ENCODE assay signal across 9 mouse cellular contexts in genomic region chr8:111312758-111313162, GRCm38 (mm10). TPM values are rescaled to one million over a fixed set of nuclear protein-coding genes. Genes with fewer than 3 reads are reported as not detected.
A peak's percentile ranks its signal among the peaks of the same experiment; 100 is the strongest.
DNase-seq lines count a peak whose midpoint lies in the region; ATAC-seq and TF ChIP-seq lines count a peak whose summit lies in the region.
"Had no signal": no experiment of that assay in that cellular context is flagged by ENCODE, and none has a peak within 500 bp of the region (broad histone marks: within the 10 kb centered on the region; RNA-seq: fewer than 3 reads in every experiment).

No protein-coding gene starts in this region.

- no peak for TF ChIP-seq EP300 in lung, postnatal 0 days (IDR thresholded peaks at IDR 0.05)

- H3K4me3 ChIP-seq in lung, postnatal 0 days (ENCODE audit: low read depth, low read length): no peak overlapping the region
- H3K4me3 ChIP-seq in stomach, embryonic 15.5 days (replicated peaks): no peak overlapping the region
- H3K4me3 ChIP-seq: forebrain, embryonic 13.5 days had no signal

- no peak overlapping the region for H3K9ac ChIP-seq in lung, postnatal 0 days (replicated peaks; ENCODE audit: low read depth)
- no peak overlapping the region for H3K9ac ChIP-seq in stomach, embryonic 15.5 days
- H3K9ac ChIP-seq: forebrain, embryonic 13.5 days had no signal

- no peaks in the 10 kb centered on the region for H3K9me3 ChIP-seq in lung, postnatal 0 days (ENCODE audit: low read length)
- no peaks in the 10 kb centered on the region for H3K9me3 ChIP-seq in stomach, embryonic 15.5 days
- H3K9me3 ChIP-seq: forebrain, embryonic 13.5 days had no signal

- TF ChIP-seq CTCF in lung, postnatal 0 days (IDR thresholded peaks at IDR 0.05): peak; percentile 47; the same call in 1 of the 2 replicates

- no peaks in the 10 kb centered on the region for H3K36me3 ChIP-seq in lung, postnatal 0 days (ENCODE audit: insufficient read depth, low read length)
- no peaks in the 10 kb centered on the region for H3K36me3 ChIP-seq in stomach, embryonic 15.5 days

- H3K4me2 ChIP-seq in lung, postnatal 0 days (replicated peaks; ENCODE audit: low read depth, low read length): no peak overlapping the region
- no peak overlapping the region for H3K4me2 ChIP-seq in stomach, embryonic 15.5 days
- H3K4me2 ChIP-seq: forebrain, embryonic 13.5 days had no signal

- no peak overlapping the region for H3K27ac ChIP-seq in lung, postnatal 0 days (ENCODE audit: low read length)
- H3K27ac ChIP-seq in stomach, embryonic 15.5 days: no peak overlapping the region
- H3K27ac ChIP-seq: forebrain, embryonic 13.5 days had no signal

- H3K4me1 ChIP-seq in lung, postnatal 0 days (ENCODE audit: insufficient read depth, low read depth, low read length): no peaks in the 10 kb centered on the region
- no peaks in the 10 kb centered on the region for H3K4me1 ChIP-seq in stomach, embryonic 15.5 days
- H3K4me1 ChIP-seq: forebrain, embryonic 13.5 days had no signal

- H3K27me3 ChIP-seq in lung, postnatal 0 days (replicated peaks; ENCODE audit: insufficient read depth, low read length): no peaks in the 10 kb centered on the region
- H3K27me3 ChIP-seq in stomach, embryonic 15.5 days (replicated peaks): no peaks in the 10 kb centered on the region
- H3K27me3 ChIP-seq: forebrain, embryonic 13.5 days had no signal

- DNase-seq in CD4-positive, CD25-positive, alpha-beta regulatory T cell, adult 2 months (ENCODE audit: low read depth, low spot score): peak; percentile 20
- no peak for DNase-seq in lung, postnatal 0 days (ENCODE audit: low spot score)
- no peak for DNase-seq in lung, postnatal 10 days
- no peak for DNase-seq in thymus, postnatal 14 days
- DNase-seq in cerebellum, adult 11-12 months: no peak

- ATAC-seq in CD4-positive, CD25-positive, alpha-beta regulatory T cell, adult 4 months: no peak
- no peak for ATAC-seq in lung, postnatal 0 days
- peak; percentile 32 to 58; a peak in 2 of 4 replicates for ATAC-seq in hematopoietic stem cell, adult 5-6 weeks (replicated peaks in 1 of 2; ENCODE audit: insufficient read depth in 1 of 2, low FRiP score in 2 of 2, low TSS enrichment in 1 of 2, low read depth in 1 of 2, poor library complexity in 2 of 2, severe bottlenecking in 2 of 2)
- peak; percentile 35; the same call in 1 of the 2 replicates for ATAC-seq in stomach, embryonic 15.5 days (ENCODE audit: insufficient read depth, low FRiP score, low read depth)
- ATAC-seq: forebrain, embryonic 13.5 days had no signal

- WGBS in lung, postnatal 0 days: 66% methylated on average over 3 of the region's 3 CpGs
- WGBS in stomach, embryonic 15.5 days: 73% methylated on average over 3 of the region's 3 CpGs

RNA-seq across cellular contexts. Expression of gene Rfwd3, which starts 12.7 kb away (rescaled TPM):
- polyA plus RNA-seq in CD4-positive, CD25-positive, alpha-beta regulatory T cell, adult 4 months (2017; shearing (Covaris generic)): 10 to 100 TPM; 20.2 to 34.9 TPM
- polyA plus RNA-seq in lung, postnatal 0 days (2015; fragmentation: Nextera tagmentation; extraction: Ambion mirVana): 10.5 and 13.4 TPM in 2 replicates
- 55.8 and 56.8 TPM in 2 replicates for total RNA-seq in hematopoietic stem cell, adult 5-6 weeks (2017)
- 45.2 and 52.3 TPM in 2 replicates for polyA plus RNA-seq in stomach, embryonic 15.5 days (2015; fragmentation: Nextera tagmentation; extraction: Ambion mirVana)

RNA-seq across cellular contexts. Expression of gene Mlkl, which starts 25.2 kb away (rescaled TPM):
- polyA plus RNA-seq in CD4-positive, CD25-positive, alpha-beta regulatory T cell, adult 4 months (2017; shearing (Covaris generic)): 1 to 10 TPM; 5.3 to 7.1 TPM
- 5.2 and 5.5 TPM in 2 replicates for polyA plus RNA-seq in lung, postnatal 0 days (2015; fragmentation: Nextera tagmentation; extraction: Ambion mirVana)
- 49.0 and 49.4 TPM in 2 replicates for total RNA-seq in hematopoietic stem cell, adult 5-6 weeks (2017)
- polyA plus RNA-seq in stomach, embryonic 15.5 days (2015; fragmentation: Nextera tagmentation; extraction: Ambion mirVana): 2.4 TPM in 2 replicates

RNA-seq across cellular contexts. Expression of gene Glg1, which starts 53.7 kb away (rescaled TPM):
- polyA plus RNA-seq in CD4-positive, CD25-positive, alpha-beta regulatory T cell, adult 4 months (2017; shearing (Covaris generic)): 10 to 100 TPM; 27.4 to 32.1 TPM
- polyA plus RNA-seq in lung, postnatal 0 days (2015; fragmentation: Nextera tagmentation; extraction: Ambion mirVana): 41.6 and 50.5 TPM in 2 replicates
- 50.0 and 52.4 TPM in 2 replicates for total RNA-seq in hematopoietic stem cell, adult 5-6 weeks (2017)
- polyA plus RNA-seq in stomach, embryonic 15.5 days (2015; fragmentation: Nextera tagmentation; extraction: Ambion mirVana): 63.4 and 63.7 TPM in 2 replicates

Comparison
In these comparisons a context has a peak if more than half of its experiments do, and no peak if none do; other contexts are left out.
1. ATAC-seq: peak in hematopoietic stem cell, adult 5-6 weeks (2 of 2) and stomach, embryonic 15.5 days (single experiment); none in CD4-positive, CD25-positive, alpha-beta regulatory T cell, adult 4 months (single experiment) and lung, postnatal 0 days (single experiment).